Mouse (Mus musculus) frontal cortex, adult (tissue): ENCODE results near the gene S100a13.
A peak's percentile ranks its signal among the peaks of the same experiment; 100 is the strongest.

Experiments used
- ATAC-seq: cut with Nextera tagmentation; 2 replicates; pipeline ENCODE4 v1.9.2; 2017; ENCODE audit warnings: mild to moderate bottlenecking, moderate library complexity, mixed read lengths; ENCODE audit not compliant: low TSS enrichment

S100a13 gene

DNA sequence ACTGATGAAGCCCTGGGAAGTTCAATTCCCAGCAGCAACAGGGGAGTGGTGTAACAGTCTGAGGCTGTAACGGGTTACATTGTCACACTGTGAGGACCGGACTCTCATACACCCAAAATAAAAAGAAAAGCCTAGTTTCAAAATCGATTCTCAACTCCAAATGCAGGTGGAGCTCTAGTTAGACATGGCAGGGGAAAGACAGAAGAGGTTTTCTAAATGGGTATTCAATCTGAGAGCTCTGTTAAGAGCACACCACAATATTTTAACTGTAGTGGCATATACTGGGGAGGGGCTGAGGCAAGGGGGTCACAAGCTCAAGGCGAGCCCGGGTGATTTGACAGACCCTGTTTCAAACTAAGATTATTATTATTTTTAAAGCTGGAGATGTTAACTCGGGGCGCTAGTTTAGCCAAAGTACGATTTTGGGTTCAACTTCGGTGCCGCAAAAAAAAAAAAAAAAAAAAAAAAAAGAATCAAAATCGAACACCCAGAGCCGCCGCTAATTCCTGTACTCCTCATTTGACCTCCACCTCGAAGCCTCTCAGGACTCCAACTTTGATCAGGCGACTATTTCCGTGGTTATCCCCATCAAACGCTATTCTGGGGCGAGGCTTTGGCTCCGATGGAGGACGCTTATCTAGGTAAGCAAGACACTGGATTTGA is 5.8 kb upstream of the S100a13 start:
- peak; percentile 8; the same call in 1 of the 2 replicates for ATAC-seq

DNA sequence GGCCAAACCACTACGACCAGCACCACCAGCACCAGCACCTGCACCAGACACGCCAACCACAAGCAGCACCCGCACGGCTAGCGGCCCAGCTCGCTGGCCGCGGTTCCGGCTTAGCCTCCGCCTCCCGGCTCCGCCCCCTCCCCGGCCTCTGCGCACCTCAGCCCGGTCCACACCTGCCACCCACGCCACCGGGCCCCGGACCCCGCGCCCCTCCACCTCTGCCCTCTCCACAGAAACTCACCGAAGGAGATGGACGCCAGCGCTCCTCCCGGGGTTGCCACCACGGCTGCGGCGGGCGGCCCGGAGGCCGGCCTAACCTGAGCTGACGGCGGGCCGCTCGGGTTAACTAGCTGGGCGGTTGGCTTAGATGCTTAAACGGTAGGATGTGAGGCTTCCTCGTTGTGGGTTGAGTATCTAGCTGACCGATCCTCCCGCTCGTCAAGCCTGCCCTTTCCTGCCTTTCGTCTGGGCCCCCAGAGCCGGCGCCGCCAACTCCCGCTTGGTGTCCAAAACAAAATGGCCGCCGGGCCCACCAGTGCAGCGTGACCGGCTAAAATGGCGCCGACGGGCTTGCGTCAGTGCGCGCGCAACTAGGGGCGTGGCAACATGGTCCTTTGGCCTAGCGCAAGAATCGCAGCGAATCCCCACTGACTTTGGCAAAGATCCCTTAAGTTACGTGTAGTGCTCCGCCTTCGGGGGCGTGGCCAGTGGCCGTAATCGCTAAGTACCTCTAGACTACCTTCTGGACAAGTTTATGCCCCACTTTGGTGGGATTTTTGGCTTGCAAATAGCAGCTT is 5.1 kb upstream of the S100a13 start, which contains the start of gene Chtop:
Gene Chtop, minus strand, starts transcription at position 549 of the 797 bp plus-strand sequence.
- ATAC-seq, result peak; percentile 84

DNA sequence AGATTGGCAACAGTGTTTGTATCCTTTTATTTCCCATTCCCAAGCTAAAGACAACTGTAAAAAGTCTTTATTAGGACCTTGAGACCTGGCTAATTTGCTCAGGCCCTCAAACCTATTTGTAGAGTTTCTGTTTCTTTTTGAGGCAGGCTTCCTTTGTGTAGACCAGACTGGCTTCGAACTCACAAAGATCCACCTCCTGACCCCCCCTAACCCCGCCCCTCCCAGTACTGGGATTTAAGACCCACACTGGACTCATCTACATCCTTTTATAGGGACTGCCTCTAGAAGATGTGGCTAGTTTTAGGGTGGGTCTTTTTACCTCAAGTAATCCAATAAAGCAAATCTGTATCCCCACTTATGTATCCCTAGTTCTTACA is 4.5 kb upstream of the S100a13 start:
- ATAC-seq, result no peak

DNA sequence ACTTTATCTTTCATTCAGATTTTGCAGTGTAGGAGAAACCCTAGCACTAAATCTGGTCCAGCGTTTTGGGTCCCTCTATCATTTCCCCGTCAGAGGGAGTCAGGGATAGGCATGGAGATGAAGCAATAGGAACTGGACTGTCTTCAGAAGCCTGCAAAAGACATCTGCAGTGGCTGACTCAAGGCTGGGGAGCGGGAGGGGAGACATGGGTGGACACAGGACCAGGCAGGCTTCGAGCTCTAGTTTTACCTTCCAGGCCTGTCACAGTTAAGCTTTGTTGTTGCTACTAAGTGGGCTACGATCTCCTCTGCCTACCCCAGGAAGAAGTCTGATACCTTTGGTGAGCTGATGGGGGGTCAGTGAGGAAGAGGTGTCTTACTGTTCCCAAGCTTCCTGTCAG is 2.0 kb upstream of the S100a13 start:
- ATAC-seq, result no peak

DNA sequence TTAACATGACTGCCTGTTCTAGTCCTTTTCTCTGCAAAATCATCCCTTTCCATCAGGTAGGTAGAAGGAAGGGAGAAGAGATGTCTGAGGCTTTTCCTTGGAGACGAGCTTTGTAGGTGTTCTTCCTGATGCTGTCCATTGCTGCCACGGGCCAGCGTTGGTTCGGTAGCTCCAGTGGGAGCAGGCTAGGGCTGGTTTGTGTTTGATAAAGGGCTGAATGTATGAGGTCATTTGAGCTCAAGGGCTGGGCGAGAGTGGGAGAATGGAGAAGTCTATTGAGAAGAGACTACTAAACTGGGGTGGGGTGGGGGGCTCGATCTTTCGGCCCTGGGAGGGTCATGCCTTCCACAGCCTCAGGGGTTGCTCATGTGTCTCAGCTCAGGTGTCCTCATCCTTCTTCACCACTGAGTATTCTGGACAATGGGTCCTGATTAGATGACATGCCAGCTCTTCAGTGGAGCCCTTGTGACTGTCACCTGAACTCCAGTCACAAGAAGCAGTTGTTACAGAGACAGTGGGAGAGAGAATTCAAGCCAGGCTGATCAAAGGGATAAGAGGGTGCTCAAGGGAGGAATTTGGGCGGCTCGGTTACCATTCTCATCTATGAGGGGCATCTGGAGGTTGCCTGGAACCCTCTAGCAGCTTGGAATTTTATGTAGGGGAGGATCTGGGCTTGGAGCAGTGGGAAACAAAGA is 1.1 kb upstream of the S100a13 start:
- ATAC-seq, result no peak

DNA sequence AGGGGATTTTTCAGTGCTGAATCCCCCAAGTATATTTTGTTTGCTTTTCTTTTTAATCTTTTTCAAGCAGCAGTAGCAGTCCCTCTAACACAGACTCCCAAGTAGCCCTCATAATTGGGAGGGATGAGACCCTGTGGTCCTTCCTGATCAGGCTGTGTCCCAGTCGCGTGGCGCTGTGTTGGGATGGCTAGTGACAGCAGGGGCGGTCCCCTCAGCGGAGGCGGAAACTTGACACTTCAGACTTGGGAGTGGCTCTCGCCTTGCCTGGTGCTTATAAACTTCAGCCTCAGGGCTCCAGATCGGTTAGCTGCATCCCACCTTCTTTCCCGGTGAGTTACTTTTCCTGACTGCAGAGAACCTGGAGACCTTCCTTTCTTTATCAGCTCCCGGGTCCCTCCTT is 456 bp downstream of the S100a13 start:
- peak; percentile 57 for ATAC-seq

DNA sequence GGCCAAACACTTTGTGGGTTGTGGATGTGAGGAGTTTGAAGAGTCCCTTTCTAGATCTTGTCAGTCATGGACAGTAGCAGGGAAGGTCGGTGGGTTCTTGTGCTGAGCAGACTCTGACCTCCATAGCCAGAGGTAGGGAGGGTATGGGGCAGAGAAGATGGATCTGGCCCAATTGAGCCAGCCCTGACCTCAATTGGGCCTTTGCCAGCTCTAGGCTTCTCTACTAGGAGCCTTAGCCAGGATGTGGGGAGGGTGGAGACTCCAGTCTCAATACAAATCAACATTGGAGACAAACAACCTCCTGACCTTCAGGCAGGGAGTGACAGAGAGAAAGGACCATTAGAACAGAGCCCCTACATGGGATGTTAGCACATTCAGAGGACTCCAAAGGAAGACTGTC is 1.0 kb downstream of the S100a13 start:
- ATAC-seq, result no peak

DNA sequence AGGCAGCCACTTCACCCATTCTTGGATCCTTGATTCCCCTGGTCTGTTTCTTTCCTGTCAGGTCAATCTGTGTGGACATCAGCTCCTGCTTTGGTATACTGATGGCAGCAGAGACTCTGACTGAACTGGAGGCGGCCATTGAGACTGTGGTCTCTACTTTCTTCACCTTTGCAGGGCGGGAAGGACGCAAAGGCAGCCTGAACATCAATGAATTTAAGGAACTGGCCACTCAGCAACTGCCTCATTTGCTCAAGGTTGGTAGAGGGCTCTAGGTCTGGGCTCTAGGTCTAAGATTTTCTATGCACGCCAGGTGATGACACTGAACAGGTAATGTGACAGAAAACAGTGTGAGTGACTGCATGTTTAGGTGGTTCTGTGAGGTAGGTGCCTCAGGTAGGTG is 1.6 kb downstream of the S100a13 start:
- no peak for ATAC-seq

DNA sequence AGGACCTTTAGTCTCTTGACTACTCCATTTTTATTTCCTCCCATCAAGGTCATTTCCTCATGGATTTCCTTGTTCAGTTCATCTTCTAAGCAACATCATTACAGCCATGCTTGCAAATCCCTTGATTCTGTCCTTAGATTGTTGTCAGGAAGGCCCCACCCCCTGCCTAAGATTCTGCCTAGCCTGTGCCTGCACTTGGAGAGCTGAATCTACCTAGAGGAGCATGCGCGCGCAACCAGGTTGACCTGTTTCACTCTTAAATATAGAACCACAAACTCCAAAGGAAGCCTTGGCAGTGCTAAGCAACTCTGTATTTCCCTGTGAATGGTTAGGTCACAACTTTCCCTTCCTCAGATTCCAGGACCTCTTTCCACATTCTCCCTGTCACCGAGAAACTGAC is 3.5 kb downstream of the S100a13 start:
- ATAC-seq, result no peak

DNA sequence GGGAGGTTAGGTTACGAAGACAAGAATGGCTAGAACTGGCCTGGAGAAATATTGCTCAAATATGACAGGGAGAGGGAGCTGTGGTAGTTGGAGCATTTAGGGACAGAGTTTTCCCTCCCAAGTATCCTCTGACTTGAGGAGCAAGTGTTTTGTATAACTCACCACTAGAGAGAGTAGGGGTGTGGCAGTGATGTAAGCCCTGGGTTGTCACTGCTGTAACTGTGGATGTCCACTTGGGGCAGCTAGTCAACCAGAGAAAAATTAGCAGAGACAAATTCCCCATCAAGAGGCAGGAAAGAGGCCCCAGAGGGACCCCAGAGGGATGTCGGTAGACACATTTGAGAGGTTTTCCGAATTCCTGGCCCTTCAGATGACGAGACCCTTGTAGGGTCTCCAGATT is 11.2 kb downstream of the S100a13 start:
- peak; percentile 98 for ATAC-seq

DNA sequence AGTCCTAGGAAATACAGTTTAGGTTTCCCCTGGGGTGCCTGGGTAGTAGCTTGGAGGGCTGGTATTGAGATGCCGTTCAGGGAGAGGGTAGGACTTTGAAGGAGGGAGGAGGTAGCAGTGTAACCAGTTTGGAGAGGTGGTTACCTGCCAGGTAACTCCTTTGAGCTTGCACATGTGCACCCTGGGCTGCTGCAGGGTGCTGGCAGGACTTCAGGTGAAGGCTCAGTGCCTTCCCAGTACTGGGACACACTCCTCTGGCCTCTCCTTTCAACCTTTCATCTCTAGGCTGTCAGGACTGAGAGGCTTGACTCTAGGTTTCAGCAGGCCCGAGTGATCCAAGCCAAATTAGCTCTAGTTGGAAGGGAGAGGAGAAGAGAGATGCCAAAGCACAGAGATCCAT is 11.8 kb downstream of the S100a13 start:
- no peak for ATAC-seq

DNA sequence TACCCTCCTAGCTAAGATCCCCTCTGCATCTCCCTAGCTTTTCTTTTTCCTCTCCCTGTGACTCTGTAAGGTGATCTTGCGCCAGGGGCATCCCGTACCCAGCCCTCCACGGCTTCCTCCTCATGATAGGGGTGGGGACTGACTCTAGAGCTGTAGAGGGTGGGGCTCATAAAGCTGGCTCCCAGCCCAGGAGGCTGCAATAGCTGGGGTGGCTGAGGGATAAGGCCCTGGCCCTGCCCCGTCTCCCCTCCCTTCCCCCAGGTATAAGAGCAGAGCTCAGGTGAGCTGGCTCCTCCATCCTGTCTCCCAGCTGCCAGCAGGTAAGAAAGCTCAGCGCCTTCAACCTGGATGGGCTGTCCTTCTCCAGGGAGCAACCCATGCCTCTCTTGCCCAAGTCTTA is 12.3 kb downstream of the S100a13 start, which contains the start of gene S100a14:
Gene S100a14, plus strand, starts transcription at position 277 of the 400 bp plus-strand sequence.
- ATAC-seq, result no peak

DNA sequence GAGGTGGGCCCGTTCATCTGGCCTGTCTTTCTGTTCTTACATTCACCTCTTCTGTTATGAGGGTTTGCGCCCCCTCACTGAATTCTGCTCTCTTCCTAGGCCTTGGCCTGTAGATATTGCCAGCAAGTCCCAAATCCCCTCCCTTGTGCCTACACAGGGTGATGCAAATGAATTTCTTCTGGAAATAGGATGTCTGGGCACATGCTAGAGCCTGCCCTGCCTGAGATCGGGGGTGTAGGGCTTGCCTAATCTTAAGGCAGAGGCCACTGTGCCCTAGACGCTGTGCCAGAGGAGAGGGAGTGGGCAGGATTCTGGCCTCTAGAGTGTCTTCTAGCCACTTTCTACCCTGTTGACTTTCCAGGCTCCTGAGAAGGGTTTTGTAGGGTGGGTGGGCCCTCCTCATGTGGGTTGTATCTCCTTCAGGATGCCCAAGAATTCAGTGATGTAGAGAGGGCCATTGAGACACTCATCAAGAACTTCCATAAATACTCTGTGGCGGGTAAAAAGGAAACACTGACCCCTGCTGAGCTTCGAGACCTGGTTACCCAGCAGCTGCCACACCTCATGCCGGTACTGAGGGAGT is 13.1 kb downstream of the S100a13 start:
- no peak for ATAC-seq

DNA sequence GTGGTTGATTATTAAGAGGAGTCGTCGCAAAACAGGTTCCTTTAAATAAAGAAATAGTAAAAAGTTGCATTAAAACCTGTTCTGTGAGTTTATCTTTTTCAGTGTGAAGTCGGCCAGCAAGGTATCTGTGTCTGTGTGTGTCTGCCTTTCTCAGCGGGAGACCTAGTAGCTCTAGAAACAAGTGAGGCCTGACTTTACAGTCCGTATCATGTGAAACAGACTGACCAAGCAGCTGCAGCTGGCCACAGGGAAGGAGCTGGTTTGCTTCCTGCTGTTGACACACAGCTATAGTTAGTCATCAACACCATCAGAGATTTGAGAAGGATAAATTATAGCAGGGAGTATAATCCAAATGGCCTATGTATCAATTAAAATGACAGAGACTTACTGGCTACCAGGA is 17.5 kb downstream of the S100a13 start:
- ATAC-seq, result no peak

DNA sequence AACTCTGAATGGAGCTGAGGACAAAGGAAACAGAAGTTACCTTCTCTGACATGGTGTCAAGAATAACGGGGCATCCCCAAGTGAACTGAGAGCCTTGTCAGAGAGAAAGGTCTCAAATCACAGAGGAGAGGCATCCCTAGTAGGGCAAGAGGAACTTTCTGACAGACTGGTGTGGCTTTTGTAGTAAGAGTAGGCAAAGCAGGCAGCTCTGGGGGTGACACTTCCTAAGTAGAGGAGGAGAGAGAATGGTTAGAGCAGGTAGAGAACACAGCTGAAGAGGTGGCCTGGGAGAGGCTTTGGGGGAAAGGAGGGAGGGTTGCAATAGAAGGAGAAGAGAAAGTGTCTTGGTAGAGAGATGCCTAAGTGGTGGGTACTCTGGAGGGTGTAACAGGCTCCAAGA is 21.2 kb downstream of the S100a13 start:
- ATAC-seq, result no peak

DNA sequence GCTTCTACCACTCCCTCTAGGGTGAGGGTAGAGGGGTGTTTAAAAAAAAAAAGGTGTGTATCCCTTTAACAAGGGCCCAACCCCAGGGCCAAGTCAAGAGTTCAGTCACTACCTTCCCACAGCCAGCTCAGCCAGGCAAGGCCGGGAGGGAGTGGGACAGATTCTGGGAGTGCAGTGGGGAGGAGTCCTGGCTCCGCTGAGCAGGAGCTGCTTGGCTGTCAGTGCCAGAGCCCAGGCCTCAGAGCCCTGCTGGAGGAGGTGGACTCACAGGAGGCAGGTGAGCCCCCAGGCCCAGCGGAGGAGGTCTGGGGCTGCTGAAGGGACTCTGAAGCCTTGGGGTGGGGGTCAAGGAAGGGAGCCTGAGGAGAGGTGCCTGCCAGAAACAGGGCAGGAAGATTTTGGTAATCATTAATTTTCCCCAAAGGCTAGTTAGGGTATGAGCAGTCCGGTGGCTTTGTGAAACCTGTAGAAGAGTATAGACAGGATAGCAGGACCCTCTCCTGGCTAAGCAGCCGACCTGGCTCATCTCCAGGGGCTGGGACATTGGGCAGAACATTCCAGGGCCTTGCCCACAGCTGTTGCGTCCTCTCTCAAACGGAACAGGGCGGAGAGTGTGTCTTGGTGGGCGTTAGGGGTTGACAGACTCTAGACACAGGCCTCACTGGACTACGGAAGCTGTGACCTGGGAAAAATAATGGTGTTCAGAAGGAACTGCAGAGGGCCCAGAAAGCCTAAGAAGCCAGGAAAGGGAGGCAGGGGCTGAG is 23.1 kb downstream of the S100a13 start, which contains the start of gene S100a16:
Gene S100a16, plus strand, starts transcription at position 114 of the 764 bp plus-strand sequence.
- ATAC-seq, result peak; percentile 77

DNA sequence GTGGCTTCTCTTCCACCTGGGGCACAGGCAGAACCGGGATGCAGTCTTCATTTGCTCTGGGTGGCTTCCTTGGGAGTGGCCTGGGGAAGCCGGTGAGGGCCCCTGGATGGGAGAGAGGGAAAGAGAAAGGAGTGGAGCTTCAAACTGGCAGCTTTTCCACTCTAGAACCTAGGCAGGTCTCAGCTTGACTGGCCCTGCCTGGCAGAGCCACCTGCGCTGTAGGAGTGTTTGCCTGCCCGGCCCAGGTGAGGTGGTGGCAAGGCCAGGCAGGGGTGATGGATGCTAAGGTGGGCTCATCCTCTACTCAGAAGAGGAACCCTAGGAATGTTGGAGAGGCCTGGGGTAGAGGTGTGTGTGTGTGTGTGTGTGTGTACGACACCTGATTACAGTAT is 23.7 kb downstream of the S100a13 start:
- no peak for ATAC-seq

DNA sequence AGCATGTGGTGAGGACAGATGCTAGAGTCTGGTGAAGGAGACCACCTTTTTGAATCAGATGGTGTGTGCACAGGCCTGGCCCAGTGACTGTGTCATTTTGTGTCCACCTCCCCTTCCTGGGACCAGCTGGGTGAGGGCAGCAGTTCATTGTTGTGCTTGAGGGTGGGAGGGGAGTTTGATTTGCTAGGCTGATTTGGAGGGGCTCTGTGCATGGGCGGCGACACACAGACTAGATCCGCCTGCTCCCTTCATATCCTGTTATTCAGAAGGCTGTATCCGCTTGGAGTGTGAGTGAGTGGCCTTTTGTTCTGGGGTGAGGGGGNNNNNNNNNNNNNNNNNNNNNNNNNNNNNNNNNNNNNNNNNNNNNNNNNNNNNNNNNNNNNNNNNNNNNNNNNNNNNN is 26.7 kb downstream of the S100a13 start:
- peak; percentile 75 for ATAC-seq

DNA sequence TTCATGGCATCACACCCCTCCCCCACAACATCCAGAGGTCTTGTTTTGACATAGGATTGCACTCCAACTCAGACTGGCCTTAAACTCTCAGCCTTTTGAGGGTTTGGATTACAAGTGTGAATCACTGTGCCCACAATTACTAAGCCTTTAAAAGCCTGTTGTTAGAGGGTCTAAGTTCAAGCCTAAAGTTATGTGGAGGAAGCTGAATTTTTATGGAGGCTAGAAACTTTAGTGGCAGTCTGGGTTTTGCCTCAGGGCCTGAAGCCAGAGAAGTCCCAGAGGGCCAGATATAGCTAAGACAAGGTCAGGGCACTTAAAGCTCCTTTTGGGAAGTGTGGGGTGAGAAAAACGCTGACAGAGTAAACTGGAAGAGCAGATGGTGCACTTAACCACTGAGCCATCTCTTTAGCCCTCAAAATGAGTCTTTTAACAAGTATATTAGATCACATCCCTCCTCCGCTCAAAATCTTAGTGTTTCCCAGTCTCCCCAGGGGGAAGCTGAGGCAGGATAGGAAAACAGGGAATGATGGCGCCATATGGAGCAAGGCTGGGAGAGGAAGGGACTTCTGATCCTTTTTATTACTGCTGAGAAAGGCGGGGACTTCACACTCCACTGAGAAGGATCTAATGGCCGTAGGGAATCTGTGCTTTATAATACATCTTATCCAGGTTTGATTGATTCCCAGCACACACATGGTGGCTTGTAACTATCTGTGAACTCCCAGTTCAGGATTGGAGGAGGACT is 35.6 kb downstream of the S100a13 start:
- no peak for ATAC-seq

DNA sequence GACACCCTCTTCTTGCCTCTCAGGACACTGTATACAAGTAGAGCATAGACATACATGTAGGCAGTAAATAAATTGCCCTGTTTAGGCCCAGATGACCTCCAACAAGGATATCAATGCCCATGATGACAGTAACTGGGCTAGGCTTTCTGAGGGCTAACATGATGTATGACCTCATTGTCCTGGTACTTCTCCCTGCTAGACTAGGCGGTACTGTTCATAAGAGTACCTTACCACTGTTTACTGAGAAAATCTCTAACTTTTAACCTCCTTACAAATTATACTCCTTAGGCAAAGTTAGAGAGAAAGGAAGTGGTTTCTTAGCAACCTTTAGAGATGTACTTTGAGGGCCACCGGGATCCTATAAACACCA is 36.2 kb downstream of the S100a13 start:
- no peak for ATAC-seq

DNA sequence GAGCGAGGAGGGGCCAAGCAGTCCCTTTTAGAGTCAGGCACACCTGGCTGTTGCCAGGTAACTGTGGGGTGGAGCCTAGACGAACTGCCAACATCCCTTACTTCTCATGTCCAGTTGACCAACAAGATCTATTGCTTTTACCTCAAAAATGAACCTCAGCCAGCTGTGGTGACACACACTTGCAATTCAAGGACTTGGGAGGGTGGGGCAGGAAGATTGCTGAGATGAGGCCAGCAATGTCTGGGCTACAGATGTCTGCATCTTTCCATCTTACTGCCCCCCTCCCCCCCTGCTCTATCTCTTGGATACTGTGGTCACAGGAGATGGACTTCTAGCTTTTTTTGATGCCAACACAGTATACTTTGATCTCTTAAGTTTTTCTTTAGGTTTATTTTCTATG is 38.0 kb downstream of the S100a13 start:
- ATAC-seq, result no peak
